Mouse (Mus musculus): ENCODE data around the gene Slc44a1. TPM values are rescaled to one million over a fixed set of nuclear protein-coding genes. Genes with fewer than 3 reads are reported as not detected.
A peak's percentile ranks its signal among the peaks of the same experiment; 100 is the strongest.

Gene Slc44a1
- polyA plus RNA-seq, 1 experiment = 18.1 TPM

DNA sequence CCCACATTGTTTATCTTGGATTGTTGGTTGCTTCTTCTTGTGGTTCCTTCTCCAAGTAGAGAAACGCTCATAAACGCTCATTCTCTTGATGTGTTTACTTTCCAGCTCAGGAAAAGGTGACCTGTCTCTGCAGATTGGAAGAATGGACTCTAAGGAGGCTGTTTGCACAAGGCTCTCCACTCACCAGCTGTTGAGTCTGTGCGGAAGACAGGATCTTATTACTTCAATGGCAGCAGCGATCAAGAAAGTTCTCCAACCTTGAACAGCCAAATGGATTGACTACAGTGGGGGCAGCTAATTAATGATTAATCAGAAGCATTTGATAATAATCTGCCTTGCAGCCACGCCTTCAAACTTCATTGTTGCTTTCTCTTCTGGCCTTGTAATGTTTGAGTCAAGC is 181.3 kb downstream of the Slc44a1 start:
- DNase-seq = no peak
- H3K36me3 ChIP-seq (ENCODE audit: control insufficient read depth, insufficient read depth, low read length) = no peaks in the 10 kb centered on the region
- H3K4me3 ChIP-seq (ENCODE audit: control insufficient read depth, insufficient read depth, low read length) = no peak overlapping the region
- no peak overlapping the region for H3K27ac ChIP-seq (ENCODE audit: control insufficient read depth, insufficient read depth, low read length)
- WGBS = 71% methylated on average over 5 of the region's 5 CpGs
- no peaks in the 10 kb centered on the region for H3K4me1 ChIP-seq (replicated peaks; ENCODE audit: control insufficient read depth, insufficient read depth, low read length)
- H3K27me3 ChIP-seq (ENCODE audit: control insufficient read depth, insufficient read depth, low read length) = no peaks in the 10 kb centered on the region
- no peak for TF ChIP-seq POLR2A (IDR thresholded peaks at IDR 0.05; ENCODE audit: control insufficient read depth, extremely low read depth, insufficient read depth, low read length, poor library complexity)
- TF ChIP-seq CTCF (IDR thresholded peaks at IDR 0.05; ENCODE audit: borderline replicate concordance, control insufficient read depth, extremely low read depth, insufficient read depth, low read length, poor library complexity) = no peak

DNA sequence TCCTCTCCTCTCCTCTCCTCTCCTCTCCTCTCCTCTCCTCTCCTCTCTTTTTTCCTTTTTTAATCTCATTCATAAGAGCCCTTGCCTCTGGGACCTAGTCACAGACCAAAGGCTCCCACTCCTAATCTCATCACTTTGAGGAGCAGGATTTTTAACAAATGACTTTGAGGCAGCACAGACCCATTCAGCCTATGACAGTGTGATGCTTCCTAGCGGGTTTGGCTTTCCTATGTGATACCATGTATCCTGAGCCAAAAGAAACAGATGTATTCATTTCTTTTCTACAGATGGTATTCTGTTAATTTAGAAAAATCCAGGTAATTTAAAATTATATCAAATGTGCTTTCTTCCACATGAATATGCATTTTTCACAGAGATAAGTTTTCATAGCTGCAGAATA is 183.5 kb downstream of the Slc44a1 start:
- Histone ChIP-seq H3K27me3 (ENCODE audit: control insufficient read depth, insufficient read depth, low read length) (no peaks in the 10 kb centered on the region), H3K4me1 (replicated peaks; ENCODE audit: control insufficient read depth, insufficient read depth, low read length) (no peaks in the 10 kb centered on the region), H3K27ac (ENCODE audit: control insufficient read depth, insufficient read depth, low read length) (no peak overlapping the region), H3K36me3 (ENCODE audit: control insufficient read depth, insufficient read depth, low read length) (no peaks in the 10 kb centered on the region), H3K4me3 (ENCODE audit: control insufficient read depth, insufficient read depth, low read length) (no peak overlapping the region)
- no peak for TF ChIP-seq CTCF (IDR thresholded peaks at IDR 0.05; ENCODE audit: borderline replicate concordance, control insufficient read depth, extremely low read depth, insufficient read depth, low read length, poor library complexity)
- TF ChIP-seq POLR2A (IDR thresholded peaks at IDR 0.05; ENCODE audit: control insufficient read depth, extremely low read depth, insufficient read depth, low read length, poor library complexity) = no peak
- no peak for DNase-seq
- WGBS = 100% methylated on average over 1 of the region's 1 CpGs

DNA sequence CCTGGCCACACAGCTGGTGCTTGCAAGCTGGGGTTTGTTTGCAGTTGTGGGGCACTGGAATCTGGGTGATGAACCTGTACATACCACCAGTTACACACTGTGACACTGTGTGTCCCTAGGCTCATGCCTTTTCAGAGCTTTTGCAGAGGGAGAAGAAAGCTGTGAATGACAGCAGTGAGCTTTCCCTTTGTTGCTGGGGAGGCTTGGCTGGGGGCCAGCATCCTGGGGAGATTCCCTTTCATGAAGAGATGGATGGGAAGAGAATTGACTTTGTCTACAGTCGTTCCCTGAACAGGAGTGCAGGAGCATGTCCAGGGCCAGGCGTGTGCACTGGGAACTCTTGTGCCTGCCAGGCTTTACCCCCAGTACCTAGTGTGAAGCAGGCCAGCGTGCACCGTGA is 184.6 kb downstream of the Slc44a1 start:
- Histone ChIP-seq H3K27me3 (ENCODE audit: control insufficient read depth, insufficient read depth, low read length) (no peaks in the 10 kb centered on the region), H3K27ac (ENCODE audit: control insufficient read depth, insufficient read depth, low read length) (no peak overlapping the region), H3K4me1 (replicated peaks; ENCODE audit: control insufficient read depth, insufficient read depth, low read length) (no peaks in the 10 kb centered on the region), H3K4me3 (ENCODE audit: control insufficient read depth, insufficient read depth, low read length) (no peak overlapping the region), H3K36me3 (ENCODE audit: control insufficient read depth, insufficient read depth, low read length) (no peaks in the 10 kb centered on the region)
- WGBS = 77% methylated on average over 4 of the region's 4 CpGs
- DNase-seq = no peak
- TF ChIP-seq POLR2A (IDR thresholded peaks at IDR 0.05; ENCODE audit: control insufficient read depth, extremely low read depth, insufficient read depth, low read length, poor library complexity) = no peak
- no peak for TF ChIP-seq CTCF (IDR thresholded peaks at IDR 0.05; ENCODE audit: borderline replicate concordance, control insufficient read depth, extremely low read depth, insufficient read depth, low read length, poor library complexity)

DNA sequence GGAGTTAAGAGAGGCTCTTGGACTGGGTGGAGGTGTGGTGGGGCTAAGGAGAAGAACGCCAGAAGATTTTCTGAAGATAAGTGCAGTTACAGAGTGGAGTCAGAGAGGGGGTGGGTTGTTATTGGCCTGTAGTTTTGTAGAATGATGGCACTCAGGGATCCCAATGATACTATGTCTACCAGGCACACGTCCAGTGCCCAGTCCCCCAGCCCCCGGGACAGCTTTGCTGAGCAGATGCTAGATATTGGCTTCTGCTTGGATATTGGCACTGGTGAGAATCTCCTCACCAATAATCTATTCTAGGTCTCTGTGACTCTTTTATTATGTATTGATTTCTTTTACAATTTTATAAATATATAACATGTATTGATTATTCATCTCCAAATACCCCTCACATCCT is 185.1 kb downstream of the Slc44a1 start:
- no peaks in the 10 kb centered on the region for H3K27me3 ChIP-seq (ENCODE audit: control insufficient read depth, insufficient read depth, low read length)
- H3K36me3 ChIP-seq (ENCODE audit: control insufficient read depth, insufficient read depth, low read length) = no peaks in the 10 kb centered on the region
- DNase-seq = no peak
- TF ChIP-seq CTCF (IDR thresholded peaks at IDR 0.05; ENCODE audit: borderline replicate concordance, control insufficient read depth, extremely low read depth, insufficient read depth, low read length, poor library complexity) (no peak), POLR2A (IDR thresholded peaks at IDR 0.05; ENCODE audit: control insufficient read depth, extremely low read depth, insufficient read depth, low read length, poor library complexity) (no peak)
- no peak overlapping the region for H3K4me3 ChIP-seq (ENCODE audit: control insufficient read depth, insufficient read depth, low read length)
- no peaks in the 10 kb centered on the region for H3K4me1 ChIP-seq (replicated peaks; ENCODE audit: control insufficient read depth, insufficient read depth, low read length)
- H3K27ac ChIP-seq (ENCODE audit: control insufficient read depth, insufficient read depth, low read length) = no peak overlapping the region
- WGBS = 92% methylated on average over 3 of the region's 3 CpGs

DNA sequence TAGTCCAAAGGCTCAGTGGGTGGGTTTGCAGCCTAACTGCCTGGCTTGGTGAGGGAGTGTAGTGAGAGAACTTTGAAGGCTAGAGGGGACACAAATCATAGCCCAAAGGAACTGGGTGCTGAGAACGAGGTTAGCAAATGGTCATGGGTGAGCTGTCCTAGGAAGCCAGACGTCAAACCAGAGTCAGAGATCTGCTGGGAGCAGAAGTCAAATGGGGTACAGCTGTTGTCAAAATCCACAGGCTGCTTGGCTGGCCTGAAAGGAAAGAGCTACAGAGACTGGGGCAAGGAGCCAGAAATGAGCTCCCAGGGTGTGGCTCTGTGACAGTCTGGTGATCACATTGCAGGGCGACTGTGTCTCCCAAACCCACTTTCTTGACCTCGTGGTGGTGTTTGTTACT is 188.7 kb downstream of the Slc44a1 start:
- no peak for DNase-seq
- no peaks in the 10 kb centered on the region; the same call in none of the 2 replicates for H3K4me1 ChIP-seq (replicated peaks; ENCODE audit: control insufficient read depth, insufficient read depth, low read length)
- WGBS = 53% methylated on average over 4 of the region's 4 CpGs

GRCm38 (mm10) chr4:53630963-53631315 is 190.7 kb downstream of the Slc44a1 start:
- Histone ChIP-seq H3K27ac (ENCODE audit: control insufficient read depth, insufficient read depth, low read length) (no peak overlapping the region), H3K36me3 (ENCODE audit: control insufficient read depth, insufficient read depth, low read length) (no peaks in the 10 kb centered on the region), H3K4me3 (ENCODE audit: control insufficient read depth, insufficient read depth, low read length) (peak overlapping the region; percentile 67), H3K27me3 (ENCODE audit: control insufficient read depth, insufficient read depth, low read length) (no peaks in the 10 kb centered on the region; the same call in 1 of the 2 replicates), H3K4me1 (replicated peaks; ENCODE audit: control insufficient read depth, insufficient read depth, low read length) (no peaks in the 10 kb centered on the region; the same call in none of the 2 replicates)
- WGBS = 44% methylated on average over 12 of the region's 12 CpGs
- TF ChIP-seq CTCF (IDR thresholded peaks at IDR 0.05; ENCODE audit: borderline replicate concordance, control insufficient read depth, extremely low read depth, insufficient read depth, low read length, poor library complexity) (no peak), POLR2A (IDR thresholded peaks at IDR 0.05; ENCODE audit: control insufficient read depth, extremely low read depth, insufficient read depth, low read length, poor library complexity) (no peak)
- no peak for DNase-seq

More for the DNA sequence above, 188.7 kb downstream of the Slc44a1 start:
- no peak overlapping the region for H3K27ac ChIP-seq (ENCODE audit: control insufficient read depth, insufficient read depth, low read length)
- no peaks in the 10 kb centered on the region for H3K36me3 ChIP-seq (ENCODE audit: control insufficient read depth, insufficient read depth, low read length)
- no peaks in the 10 kb centered on the region; the same call in 1 of the 2 replicates for H3K27me3 ChIP-seq (ENCODE audit: control insufficient read depth, insufficient read depth, low read length)
- no peak for TF ChIP-seq POLR2A (IDR thresholded peaks at IDR 0.05; ENCODE audit: control insufficient read depth, extremely low read depth, insufficient read depth, low read length, poor library complexity)
- no peak for TF ChIP-seq CTCF (IDR thresholded peaks at IDR 0.05; ENCODE audit: borderline replicate concordance, control insufficient read depth, extremely low read depth, insufficient read depth, low read length, poor library complexity)
- no peak overlapping the region for H3K4me3 ChIP-seq (ENCODE audit: control insufficient read depth, insufficient read depth, low read length)

Measured in thymus, adult 2 months (tissue).